Mouse (Mus musculus) kidney, embryonic 14.5 days (tissue): Measurements from ENCODE around the gene Dtnb. TPM values are rescaled to one million over a fixed set of nuclear protein-coding genes. Genes with fewer than 3 reads are reported as not detected.

Source experiments
- ATAC-seq: fragments of 200-750 bp; cut with Nextera tagmentation; 2 replicates; pipeline ENCODE4 v1.8.0; 2017; ENCODE audit warnings: moderate number of reproducible peaks, mild to moderate bottlenecking, moderate TSS enrichment, moderate library complexity; ENCODE audit not compliant: low FRiP score, low TSS enrichment
- H3K27ac ChIP-seq: fragments of 300-500 bp; sonication (generic); 2 replicates; pipeline ENCODE4 v1.5.1; 2014; ENCODE audit warnings: low read depth, mild to moderate bottlenecking, low read length, moderate library complexity, mixed read lengths
- H3K27me3 ChIP-seq: fragments of 300-500 bp; sonication (generic); 2 replicates; pipeline ENCODE4 v1.6.1; 2014; ENCODE audit warnings: mild to moderate bottlenecking, low read length; ENCODE audit not compliant: control insufficient read depth, insufficient read depth
- H3K36me3 ChIP-seq: fragments of 300-500 bp; sonication (generic); 2 replicates; pipeline ENCODE4 v1.6.1; 2014; ENCODE audit warnings: low read length, mixed read lengths; ENCODE audit not compliant: control insufficient read depth, insufficient read depth
- H3K4me1 ChIP-seq: fragments of 300-500 bp; sonication (generic); 2 replicates; pipeline ENCODE4 v1.6.1; 2014; ENCODE audit warnings: low read length, mixed read lengths; ENCODE audit not compliant: control insufficient read depth, insufficient read depth
- H3K4me2 ChIP-seq: fragments of 300-500 bp; sonication (generic); replicated peaks from 2 replicates; pipeline ENCODE4 v1.6.1; 2014; ENCODE audit warnings: low read depth, mild to moderate bottlenecking, low read length
- H3K4me3 ChIP-seq: fragments of 300-500 bp; sonication (generic); 2 replicates; pipeline ENCODE4 v1.5.1; 2014; ENCODE audit warnings: mild to moderate bottlenecking, low read length
- H3K9ac ChIP-seq: fragments of 300-500 bp; sonication (generic); 2 replicates; pipeline ENCODE4 v1.6.1; 2014; ENCODE audit warnings: low read depth, mild to moderate bottlenecking, low read length, moderate library complexity
- H3K9me3 ChIP-seq: fragments of 300-500 bp; sonication (generic); 2 replicates; pipeline ENCODE4 v1.6.1; 2016; ENCODE audit warnings: low read length; ENCODE audit not compliant: control insufficient read depth
- WGBS: fragments of 180-500 bp; shearing (Covaris S2); extraction: QIAGEN DNeasy Blood & Tissue Kit; methylation state at CpG from one replicate; pipeline ENCODE4 v1.1.7; 2014; 5-methylcytosine and 5-hydroxymethylcytosine counted together
- polyA plus RNA-seq: library from polyadenylated mRNA; unstranded; fragments of >200 nt; fragmentation: Nextera tagmentation; extraction: Ambion mirVana; gene quantifications from 2 replicates; pipeline ENCODE4 v1.2.1, GENCODE M21; 2014

Gene Dtnb
- polyA plus RNA-seq, 1 experiment from 2014 or later, result 59.5 TPM

DNA sequence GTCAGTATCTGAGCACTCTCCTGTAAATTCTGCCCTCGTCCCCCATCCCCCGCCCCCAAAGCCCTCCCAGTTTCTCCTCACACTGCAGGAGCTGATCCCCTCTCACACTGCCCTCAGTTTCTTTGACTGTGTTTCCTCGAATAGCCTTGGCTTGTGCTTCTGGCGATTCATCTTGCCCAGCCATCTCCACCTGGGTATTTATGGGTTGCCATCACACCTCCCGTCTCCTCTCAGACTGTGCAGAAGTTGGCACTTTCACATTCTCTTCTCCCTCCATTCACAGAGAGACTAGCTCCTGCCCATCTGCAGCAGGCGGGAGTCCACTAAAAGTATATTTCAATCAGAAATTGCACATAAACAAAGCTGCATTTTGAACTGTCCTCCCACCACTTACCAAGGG lies 25.4 kb upstream of the Dtnb start:
- Histone ChIP-seq H3K36me3 (no peaks in the 10 kb centered on the region), H3K27ac (no peak overlapping the region), H3K27me3 (no peaks in the 10 kb centered on the region), H3K9me3 (no peaks in the 10 kb centered on the region), H3K4me3 (no peak overlapping the region), H3K4me2 (no peak overlapping the region), H3K9ac (no peak overlapping the region), H3K4me1 (0 out of 2 replicates have a peak, but pooled peaks cover 5% of the 10 kb centered on the region)
- 38% methylated on average over 6 of the region's 6 CpGs for WGBS
- no peak for ATAC-seq

DNA sequence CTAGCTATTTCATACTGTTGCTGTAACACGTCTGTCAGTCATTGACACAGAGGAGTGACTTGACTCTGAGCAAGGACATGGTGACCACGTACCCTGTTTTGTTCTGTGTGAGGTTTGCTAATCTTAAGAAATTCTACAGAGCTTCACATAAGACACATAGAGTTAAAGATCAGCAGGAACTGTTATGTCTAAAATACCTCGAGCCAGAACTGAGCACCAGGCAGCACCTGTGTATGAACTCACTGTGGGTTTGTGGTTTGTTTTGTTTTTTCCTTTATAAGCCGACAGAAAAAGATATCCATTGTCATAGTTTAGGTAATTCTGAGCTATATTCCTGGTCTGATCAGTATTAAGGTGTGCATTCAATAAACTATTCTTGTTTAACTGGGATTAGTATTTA lies 24.7 kb upstream of the Dtnb start:
- no peak for ATAC-seq
- H3K9ac ChIP-seq, result no peak overlapping the region
- no peaks in the 10 kb centered on the region for H3K9me3 ChIP-seq
- H3K36me3 ChIP-seq, result no peaks in the 10 kb centered on the region
- 69% methylated on average over 4 of the region's 4 CpGs for WGBS
- no peak overlapping the region for H3K4me3 ChIP-seq
- no peak overlapping the region for H3K4me2 ChIP-seq
- H3K4me1 ChIP-seq, result 0 out of 2 replicates have a peak, but pooled peaks cover 5% of the 10 kb centered on the region
- no peaks in the 10 kb centered on the region for H3K27me3 ChIP-seq
- no peak overlapping the region for H3K27ac ChIP-seq

DNA sequence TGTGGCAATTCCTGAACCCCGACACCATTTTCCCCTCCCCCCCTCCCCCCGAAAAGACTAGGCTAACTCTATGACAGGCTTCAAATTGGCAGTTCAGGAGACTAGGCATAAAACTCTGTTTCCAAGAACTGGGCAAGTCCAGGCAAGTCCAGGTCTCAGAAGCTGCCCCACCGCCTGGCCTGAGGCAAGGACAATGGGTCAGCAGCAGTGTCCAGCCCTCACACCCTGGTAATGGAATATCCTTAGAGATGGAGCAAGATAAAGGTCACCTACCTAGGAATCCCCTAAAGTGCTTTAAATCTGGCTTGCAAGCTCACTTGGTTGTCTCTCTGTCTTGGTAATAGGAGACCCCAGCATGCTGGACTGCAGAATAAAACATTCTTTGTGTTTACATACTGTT lies 24.3 kb upstream of the Dtnb start:
- no peaks in the 10 kb centered on the region for H3K36me3 ChIP-seq
- no peak overlapping the region for H3K9ac ChIP-seq
- H3K4me1 ChIP-seq, result 0 out of 2 replicates have a peak, but pooled peaks cover 5% of the 10 kb centered on the region
- 72% methylated on average over 3 of the region's 3 CpGs for WGBS
- H3K4me3 ChIP-seq, result no peak overlapping the region
- no peaks in the 10 kb centered on the region for H3K9me3 ChIP-seq
- H3K27ac ChIP-seq, result no peak overlapping the region
- no peak overlapping the region for H3K4me2 ChIP-seq
- no peaks in the 10 kb centered on the region for H3K27me3 ChIP-seq
- no peak for ATAC-seq

DNA sequence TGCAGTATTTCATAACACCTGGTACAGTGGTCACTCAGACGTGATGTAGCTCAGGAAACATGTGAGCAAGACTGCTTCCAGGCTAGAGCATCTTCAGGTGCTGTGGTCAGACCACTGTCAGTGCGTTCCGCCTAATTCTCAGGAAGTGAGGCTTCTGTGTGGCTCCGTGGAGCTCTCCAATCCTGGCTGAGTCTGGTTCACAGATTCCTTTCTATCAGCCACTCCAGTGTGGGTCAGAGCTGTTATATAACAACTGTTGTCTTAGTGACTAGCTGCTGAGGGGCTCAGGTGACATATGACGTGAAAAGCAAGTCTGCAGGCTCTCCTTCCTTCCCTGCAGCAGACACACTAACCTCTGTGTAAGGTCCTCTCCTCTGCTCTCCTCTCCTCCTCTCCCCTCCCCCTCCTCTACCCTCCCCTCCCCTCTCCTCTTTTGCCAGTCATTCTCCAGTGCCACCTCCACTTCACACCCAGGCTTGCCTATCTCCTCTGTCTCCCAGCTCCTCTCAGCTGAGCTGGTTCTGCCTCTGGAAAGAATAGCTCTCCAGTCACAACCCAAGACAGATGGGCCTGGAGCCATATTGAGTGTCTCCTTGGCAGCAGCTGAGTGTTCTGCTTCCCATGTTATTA lies 23.5 kb upstream of the Dtnb start:
- no peak overlapping the region for H3K4me2 ChIP-seq
- H3K9ac ChIP-seq, result no peak overlapping the region
- no peaks in the 10 kb centered on the region for H3K27me3 ChIP-seq
- peak; percentile 50; the same call in 1 of the 2 replicates for ATAC-seq
- WGBS, result 44% methylated on average over 5 of the region's 5 CpGs
- H3K27ac ChIP-seq, result no peak overlapping the region
- 0 out of 2 replicates have a peak, but pooled peaks cover 5% of the 10 kb centered on the region for H3K4me1 ChIP-seq
- no peaks in the 10 kb centered on the region for H3K36me3 ChIP-seq
- no peaks in the 10 kb centered on the region for H3K9me3 ChIP-seq
- H3K4me3 ChIP-seq, result no peak overlapping the region

DNA sequence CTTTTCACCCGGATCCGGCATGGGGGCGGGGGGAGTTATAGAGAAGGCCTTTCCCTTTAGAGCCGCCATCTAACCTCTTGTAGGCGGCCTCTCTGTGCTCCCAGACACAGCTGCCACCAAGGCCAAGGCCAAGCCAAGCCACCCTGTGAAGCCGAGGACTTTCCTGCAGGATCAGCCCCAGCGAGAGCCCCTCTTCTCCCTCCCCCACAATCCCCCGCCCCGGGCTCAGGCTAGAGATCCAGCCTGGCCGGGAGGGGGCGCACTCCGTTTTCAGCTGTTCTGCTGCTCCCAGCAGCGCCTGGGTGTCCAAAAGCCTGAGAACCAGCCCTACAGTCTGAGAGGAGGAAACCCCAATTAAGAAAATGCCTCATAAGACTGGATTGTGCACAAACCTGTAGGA lies 21.9 kb upstream of the Dtnb start:
- Histone ChIP-seq H3K27me3 (no peaks in the 10 kb centered on the region), H3K9ac (no peak overlapping the region), H3K4me2 (peak overlapping the region; percentile 19; the same call in 1 of the 2 replicates), H3K27ac (no peak overlapping the region), H3K4me1 (0 out of 2 replicates have a peak, but pooled peaks cover 5% of the 10 kb centered on the region), H3K4me3 (no peak overlapping the region), H3K9me3 (no peaks in the 10 kb centered on the region), H3K36me3 (no peaks in the 10 kb centered on the region)
- 11% methylated on average over 13 of the region's 13 CpGs for WGBS
- 0 out of 2 replicates have a peak, but pooled peaks have one; percentile 60 for ATAC-seq

DNA sequence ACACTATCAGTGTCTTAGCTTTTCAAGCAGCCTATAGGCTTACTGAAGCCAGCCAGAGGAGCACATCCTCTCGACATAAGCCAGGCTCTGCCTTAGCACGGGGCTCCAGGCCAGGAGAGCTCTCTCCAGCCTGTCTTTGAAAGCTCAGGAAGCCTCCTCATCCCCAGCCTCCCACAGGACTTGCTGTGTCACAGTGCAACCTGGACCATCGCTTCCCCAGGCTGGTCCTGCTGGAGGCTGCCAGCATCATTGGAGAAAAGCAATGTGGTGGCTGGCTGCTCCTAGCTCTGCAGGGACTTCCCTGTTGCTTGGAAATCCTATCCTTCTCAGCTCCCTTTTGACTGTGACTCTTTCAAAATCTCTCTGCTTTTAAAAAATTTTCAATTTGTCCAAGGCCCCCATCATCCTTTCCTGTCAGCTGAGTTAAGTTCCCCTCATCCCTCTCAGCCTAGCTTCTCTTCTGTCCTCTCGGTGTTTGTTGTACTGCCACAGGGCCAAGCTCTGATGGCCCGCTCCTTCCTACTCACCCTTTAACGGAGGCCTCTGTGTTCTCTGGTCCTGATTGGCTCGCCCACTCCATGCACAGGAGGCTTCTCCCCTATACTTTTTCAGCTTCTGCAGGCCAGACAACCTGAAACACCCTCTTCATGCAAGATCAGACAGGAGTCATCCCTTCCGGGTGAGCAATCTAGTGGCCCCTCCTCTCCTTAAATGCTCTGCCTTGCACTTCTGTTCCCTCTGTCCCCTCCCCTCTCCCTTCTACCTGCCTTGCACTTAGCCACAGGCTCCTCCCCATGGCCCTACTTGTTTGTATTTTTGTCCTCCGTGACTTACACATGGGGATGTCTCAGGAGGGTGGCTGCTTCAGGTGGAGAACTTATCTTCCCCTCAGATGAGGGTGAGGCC lies 14.5 kb upstream of the Dtnb start:
- 44% methylated on average over 9 of the region's 9 CpGs for WGBS
- H3K9me3 ChIP-seq, result no peaks in the 10 kb centered on the region
- no peak overlapping the region for H3K4me2 ChIP-seq
- no peaks in the 10 kb centered on the region for H3K36me3 ChIP-seq
- H3K4me1 ChIP-seq, result no peaks in the 10 kb centered on the region
- no peaks in the 10 kb centered on the region for H3K27me3 ChIP-seq
- no peak overlapping the region for H3K27ac ChIP-seq
- H3K9ac ChIP-seq, result no peak overlapping the region
- peak; percentile 56; the same call in 1 of the 2 replicates for ATAC-seq
- H3K4me3 ChIP-seq, result no peak overlapping the region

DNA sequence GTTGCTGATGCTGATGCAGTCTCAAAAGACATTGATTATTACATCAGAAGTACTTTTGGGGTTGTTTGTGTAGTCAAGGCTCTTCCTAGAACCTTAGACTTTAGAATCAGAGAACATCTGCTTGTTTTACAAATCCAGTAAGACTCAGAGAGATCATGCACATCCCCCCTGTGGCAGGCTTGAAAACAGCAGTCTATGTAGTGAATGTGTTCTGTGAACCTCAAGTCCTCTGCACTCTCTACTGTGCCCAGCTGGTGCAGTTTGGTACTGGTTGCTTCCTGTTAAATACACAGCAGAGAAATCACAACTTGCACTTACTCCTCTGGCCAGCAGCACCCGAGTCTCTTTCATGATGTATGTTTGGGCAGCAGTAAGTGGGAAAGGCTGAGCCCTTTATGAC lies 11.6 kb upstream of the Dtnb start:
- 36% methylated on average over 1 of the region's 1 CpGs for WGBS
- no peaks in the 10 kb centered on the region for H3K36me3 ChIP-seq
- ATAC-seq, result peak; percentile 63
- no peak overlapping the region for H3K4me2 ChIP-seq
- H3K4me3 ChIP-seq, result no peak overlapping the region
- no peaks in the 10 kb centered on the region for H3K4me1 ChIP-seq
- no peak overlapping the region for H3K9ac ChIP-seq
- H3K9me3 ChIP-seq, result no peaks in the 10 kb centered on the region
- H3K27me3 ChIP-seq, result no peaks in the 10 kb centered on the region
- H3K27ac ChIP-seq, result no peak overlapping the region

DNA sequence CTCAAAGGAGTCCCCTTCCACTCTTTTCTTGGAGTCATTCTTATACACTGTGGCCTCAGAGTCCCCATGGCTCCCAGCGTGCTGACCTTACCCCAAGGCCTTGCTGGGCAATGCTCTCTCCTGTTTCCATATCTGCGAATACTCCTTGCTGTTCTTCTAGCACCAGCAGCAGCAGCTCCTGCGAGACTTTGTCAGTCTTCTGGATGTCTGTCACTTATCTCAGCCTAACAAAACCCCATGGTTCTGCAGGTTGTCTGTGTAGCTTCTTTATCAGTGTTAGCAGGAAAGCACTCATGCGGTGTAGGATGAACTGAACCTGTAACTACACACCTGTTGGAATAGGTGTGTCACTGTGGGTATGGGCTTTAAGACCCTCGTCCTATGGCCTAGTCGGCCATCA lies 11.1 kb upstream of the Dtnb start:
- no peak overlapping the region for H3K4me3 ChIP-seq
- H3K9me3 ChIP-seq, result no peaks in the 10 kb centered on the region
- H3K36me3 ChIP-seq, result no peaks in the 10 kb centered on the region
- 81% methylated on average over 6 of the region's 6 CpGs for WGBS
- H3K27me3 ChIP-seq, result no peaks in the 10 kb centered on the region
- no peak overlapping the region for H3K4me2 ChIP-seq
- no peak for ATAC-seq
- no peak overlapping the region for H3K9ac ChIP-seq
- no peak overlapping the region for H3K27ac ChIP-seq
- no peaks in the 10 kb centered on the region for H3K4me1 ChIP-seq

DNA sequence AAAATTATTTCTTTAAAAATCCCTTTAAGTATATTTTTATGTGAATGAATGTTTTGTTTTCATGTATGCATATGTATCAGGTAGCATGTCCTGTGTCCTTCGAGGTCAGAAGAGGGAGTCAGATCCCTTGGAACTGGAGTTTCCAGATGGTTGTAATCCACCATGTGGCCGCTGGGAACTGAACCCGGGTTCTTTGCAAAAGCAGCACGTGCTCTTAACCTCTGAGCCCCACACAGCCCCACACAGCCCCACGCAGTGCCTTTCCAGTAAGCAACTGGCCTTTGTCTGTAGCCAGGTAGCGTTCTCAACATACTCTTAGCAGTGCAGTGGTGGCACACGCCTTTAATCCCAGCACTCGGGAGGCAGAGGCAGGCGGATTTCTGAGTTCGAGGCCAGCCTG lies 9.4 kb upstream of the Dtnb start:
- H3K4me1 ChIP-seq, result no peaks in the 10 kb centered on the region
- no peaks in the 10 kb centered on the region for H3K27me3 ChIP-seq
- no peaks in the 10 kb centered on the region for H3K36me3 ChIP-seq
- H3K27ac ChIP-seq, result no peak overlapping the region
- no peak overlapping the region for H3K4me3 ChIP-seq
- WGBS, result 90% methylated on average over 10 of the region's 10 CpGs
- no peak for ATAC-seq
- H3K4me2 ChIP-seq, result no peak overlapping the region
- H3K9me3 ChIP-seq, result no peaks in the 10 kb centered on the region
- no peak overlapping the region for H3K9ac ChIP-seq
